Mouse (Mus musculus): ENCODE results near the gene Glyr1.

Gene Glyr1

GRCm38 (mm10) chr16:5011285-5011684 is 38.4 kb downstream of the Glyr1 start:
- DNase-seq (ENCODE audit: low spot score), result no peak

- DNase-seq (ENCODE audit: low spot score), result no peak
These were observed 39.2 kb downstream of the Glyr1 start for GRCm38 (mm10) chr16:5010371-5010935.

- no peak for DNase-seq (ENCODE audit: low spot score)
These were observed 41.6 kb downstream of the Glyr1 start for GRCm38 (mm10) chr16:5008076-5008475.

GRCm38 (mm10) chr16:5007492-5007891 is 42.2 kb downstream of the Glyr1 start:
- no peak for DNase-seq (ENCODE audit: low spot score)

- no peak for DNase-seq (ENCODE audit: low spot score)
These were observed 42.6 kb downstream of the Glyr1 start, which contains the start of gene Smim22 for GRCm38 (mm10) chr16:5007067-5007466. Gene Smim22, plus strand, starts transcription at chr16:5007288.

- DNase-seq (ENCODE audit: low spot score), result no peak
These were observed 49.1 kb downstream of the Glyr1 start for GRCm38 (mm10) chr16:5000611-5001010.

GRCm38 (mm10) chr16:4998984-4999383 is 50.7 kb downstream of the Glyr1 start:
- no peak for DNase-seq (ENCODE audit: low spot score)

GRCm38 (mm10) chr16:4997553-4997952 is 52.1 kb downstream of the Glyr1 start, which contains the start of gene Sept12:
Gene Sept12, minus strand, starts transcription at chr16:4997852.
- DNase-seq (ENCODE audit: low spot score), result no peak

GRCm38 (mm10) chr16:4993276-4993675 is 56.4 kb downstream of the Glyr1 start:
- DNase-seq (ENCODE audit: low spot score), result no peak

GRCm38 (mm10) chr16:4984717-4985116 is 64.9 kb downstream of the Glyr1 start:
- no peak for DNase-seq (ENCODE audit: low spot score)

GRCm38 (mm10) chr16:4979755-4980380 is 69.8 kb downstream of the Glyr1 start:
- no peak for DNase-seq (ENCODE audit: low spot score)

- no peak for DNase-seq (ENCODE audit: low spot score)
These were observed 71.2 kb downstream of the Glyr1 start for GRCm38 (mm10) chr16:4978275-4979051.

- DNase-seq (ENCODE audit: low spot score), result no peak
These were observed 73.5 kb downstream of the Glyr1 start for GRCm38 (mm10) chr16:4976180-4976579.

GRCm38 (mm10) chr16:4974521-4974920 is 75.1 kb downstream of the Glyr1 start:
- no peak for DNase-seq (ENCODE audit: low spot score)

GRCm38 (mm10) chr16:4971626-4972025 is 78.0 kb downstream of the Glyr1 start:
- DNase-seq (ENCODE audit: low spot score), result no peak

- DNase-seq (ENCODE audit: low spot score), result no peak
These were observed 80.4 kb downstream of the Glyr1 start for GRCm38 (mm10) chr16:4969055-4969843.

GRCm38 (mm10) chr16:4968426-4968825 is 81.2 kb downstream of the Glyr1 start:
- DNase-seq (ENCODE audit: low spot score), result no peak

GRCm38 (mm10) chr16:4965392-4966129 is 84.1 kb downstream of the Glyr1 start:
- no peak for DNase-seq (ENCODE audit: low spot score)

- no peak for DNase-seq (ENCODE audit: low spot score)
These were observed 84.8 kb downstream of the Glyr1 start for GRCm38 (mm10) chr16:4964731-4965391.
